Mouse (Mus musculus) neutrophil, adult 5-6 weeks (primary cell): ENCODE results near the gene Socs2. TPM values are rescaled to one million over a fixed set of nuclear protein-coding genes. Genes with fewer than 3 reads are reported as not detected.

ENCODE experiments used
- ATAC-seq: fragments of 151-379, 151-347 bp; 2 replicates; pipeline ENCODE4 v1.8.0; 2017; ENCODE audit warnings: mild to moderate bottlenecking, moderate TSS enrichment; ENCODE audit not compliant: insufficient number of reproducible peaks, poor library complexity, low FRiP score, severe bottlenecking; ENCODE audit errors: extremely low read depth
- total RNA-seq: library from RNA; stranded (forward); fragments of 200-1000 nt; gene quantifications from 2 replicates; pipeline ENCODE4 v1.2.3, GENCODE M21; 2017

Gene Socs2
- total RNA-seq, 1 experiment from 2014 or later = 0.93 TPM

DNA sequence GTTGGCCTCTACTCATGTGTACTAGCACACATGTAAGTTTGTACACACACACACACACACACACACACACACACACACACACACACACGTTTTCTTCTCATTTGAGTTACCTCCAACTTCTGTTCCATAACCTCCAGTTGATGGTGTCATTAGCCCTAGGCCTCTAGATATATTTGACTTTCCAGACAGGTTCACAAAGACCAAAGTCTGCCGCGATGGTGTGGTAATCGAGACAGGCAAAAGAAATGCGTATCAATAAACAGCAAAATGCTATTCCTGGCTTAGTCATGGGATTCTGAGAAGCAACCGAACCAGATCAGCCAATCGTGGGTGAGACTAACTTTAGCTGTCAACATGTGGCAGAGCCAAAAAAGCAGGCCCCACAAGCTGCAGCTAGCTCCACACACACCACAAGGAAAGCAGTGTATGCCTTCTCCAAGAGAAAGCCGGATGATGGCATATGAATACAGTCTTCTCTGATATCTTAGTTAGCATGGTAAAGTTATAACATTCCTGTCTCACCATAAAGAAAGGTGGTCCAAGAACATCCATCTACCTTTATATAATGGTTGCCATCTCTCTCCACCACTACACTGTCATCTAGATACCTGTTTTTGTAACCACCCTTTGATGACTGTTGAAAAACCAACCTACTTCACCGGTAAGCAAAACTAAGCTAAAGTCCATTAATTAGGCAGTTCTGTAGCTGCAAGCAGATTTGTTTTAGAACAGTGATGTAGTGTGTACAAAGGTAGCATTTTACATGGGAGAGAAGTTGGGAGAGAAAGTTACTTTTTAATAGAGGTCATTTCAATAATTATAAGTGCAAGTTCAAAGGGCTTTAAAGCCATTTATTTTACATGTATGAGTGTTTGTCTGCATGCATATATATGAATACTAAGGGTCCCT lies 9.5 kb upstream of the Socs2 start:
- ATAC-seq = no peak

DNA sequence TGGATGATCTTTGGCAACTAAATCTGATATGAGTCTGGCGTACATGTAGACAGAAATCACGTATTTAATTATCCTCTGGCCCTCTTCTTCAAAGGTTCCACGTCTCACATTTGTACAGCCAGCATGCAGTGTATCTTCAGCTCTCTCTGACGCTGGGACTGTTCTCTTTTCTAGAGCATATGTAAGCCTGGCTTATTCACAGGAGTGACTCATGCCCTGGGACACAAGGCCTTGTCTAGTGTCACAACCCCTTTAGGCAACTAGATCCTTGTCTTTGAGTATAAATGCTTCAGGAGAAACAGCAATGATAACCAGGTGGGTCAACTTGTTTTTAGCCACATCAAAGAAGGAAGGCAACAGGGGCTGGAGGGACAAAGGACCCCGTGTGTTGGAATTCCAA lies 5.7 kb upstream of the Socs2 start:
- ATAC-seq = no peak

DNA sequence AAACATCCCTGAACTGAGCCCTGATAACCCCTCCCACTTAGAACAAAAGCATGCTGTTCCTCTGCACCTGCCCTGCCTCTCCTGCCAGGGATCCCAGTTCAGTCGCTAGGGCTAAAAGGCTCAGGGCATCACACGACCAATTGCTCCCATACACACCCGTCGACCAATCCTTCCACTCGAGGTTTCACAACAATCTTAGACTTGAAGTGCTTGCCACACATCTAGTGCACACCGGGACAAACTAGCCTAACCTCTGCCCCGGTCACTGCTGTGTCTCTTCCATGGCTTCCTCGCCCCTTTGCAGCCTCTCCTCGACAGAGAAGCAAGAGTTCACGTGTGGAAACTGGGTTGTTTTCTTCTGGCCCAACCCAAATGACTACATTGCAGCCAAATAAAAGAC lies 3.3 kb upstream of the Socs2 start:
- no peak for ATAC-seq

DNA sequence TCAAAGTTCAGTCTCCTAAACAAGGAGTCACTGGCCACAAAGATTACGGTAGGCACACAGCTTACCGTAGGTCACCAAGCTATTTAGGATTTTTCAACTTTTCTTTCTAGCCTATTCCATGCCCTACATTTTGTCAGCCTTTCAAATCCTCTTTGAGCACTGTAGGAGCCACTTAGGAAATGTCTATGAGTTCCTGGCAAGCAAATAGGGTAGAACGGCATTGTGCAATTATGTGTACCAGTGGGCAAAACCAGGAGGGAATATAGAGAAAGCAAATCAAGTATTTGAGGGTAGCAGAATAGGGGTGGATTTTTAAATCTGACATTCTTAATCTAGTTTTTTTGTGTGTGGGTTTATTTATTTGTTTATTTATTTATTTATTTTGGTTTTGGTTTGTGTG lies 2.7 kb upstream of the Socs2 start:
- no peak for ATAC-seq

DNA sequence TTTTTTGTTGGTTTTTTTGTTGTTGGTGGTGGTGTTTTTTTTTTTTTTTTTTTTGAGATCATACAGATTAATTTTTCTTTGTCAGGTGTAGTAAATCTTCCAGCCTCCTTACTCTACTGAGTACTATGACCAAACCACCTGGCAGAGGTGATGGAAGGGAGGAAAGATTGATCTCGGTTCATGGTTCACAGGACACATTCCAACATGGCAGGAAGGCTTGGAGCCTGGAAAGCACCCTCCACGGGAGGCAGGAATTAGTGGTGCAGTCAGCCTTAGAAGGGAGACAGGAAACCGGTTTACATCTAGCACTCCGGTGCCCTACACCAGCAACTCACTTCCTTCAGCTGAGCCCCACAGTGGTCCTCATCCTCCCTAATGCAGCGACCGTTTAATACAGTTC lies 1.7 kb upstream of the Socs2 start:
- no peak for ATAC-seq

DNA sequence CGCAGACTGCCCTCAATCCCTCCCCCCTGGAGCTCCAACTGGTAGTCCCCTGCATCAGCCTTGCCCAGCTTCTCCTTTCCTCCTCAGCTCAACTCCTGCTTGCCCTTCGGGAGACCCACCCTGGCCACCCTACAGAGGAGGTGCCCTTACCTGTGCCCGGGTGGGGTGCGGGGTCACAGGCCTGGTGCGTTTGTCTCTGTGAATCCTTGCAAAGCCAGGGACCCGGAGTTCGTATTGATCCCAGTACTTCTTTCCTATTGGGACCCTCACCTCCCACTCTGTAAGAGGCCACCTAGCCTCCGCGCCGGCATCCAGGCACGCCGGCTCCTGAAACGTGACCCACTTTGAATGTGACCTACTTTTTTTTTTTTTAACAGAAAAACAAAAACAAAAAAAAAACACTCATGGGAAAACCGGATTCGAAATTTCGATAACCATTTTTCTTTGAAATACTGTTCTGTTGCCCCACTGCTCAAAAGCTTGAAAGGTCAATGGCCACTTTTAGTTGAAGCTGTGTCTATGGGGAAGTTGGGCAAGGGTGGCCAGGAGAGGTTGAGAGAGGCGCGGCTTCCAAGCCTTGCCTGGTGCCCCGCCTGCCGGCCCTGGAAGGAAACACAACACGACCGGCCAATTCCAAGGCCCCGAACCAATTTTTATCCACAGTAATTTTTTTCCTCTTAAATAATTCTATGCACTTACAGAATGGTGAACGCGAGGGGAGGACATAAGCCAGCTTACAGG lies 686 bp upstream of the Socs2 start:
- ATAC-seq = peak; percentile 59; the same call in 1 of the 2 replicates

DNA sequence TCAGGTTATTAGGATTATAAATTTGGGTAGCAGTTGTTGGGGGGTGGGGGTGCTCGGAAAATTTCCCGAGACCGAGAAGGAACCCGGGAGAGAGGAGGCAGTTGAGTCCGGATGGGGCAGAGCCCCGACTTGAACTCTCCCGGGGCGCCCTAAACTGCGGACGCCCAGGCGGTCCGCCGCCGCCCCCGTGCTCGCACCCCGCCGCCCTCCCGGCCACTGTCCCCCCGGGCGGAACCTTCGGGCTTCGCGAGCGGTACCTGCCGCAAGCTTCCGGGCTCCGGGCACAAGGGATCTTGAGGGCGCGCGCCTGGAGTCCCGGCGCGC lies 657 bp downstream of the Socs2 start:
- ATAC-seq = no peak

DNA sequence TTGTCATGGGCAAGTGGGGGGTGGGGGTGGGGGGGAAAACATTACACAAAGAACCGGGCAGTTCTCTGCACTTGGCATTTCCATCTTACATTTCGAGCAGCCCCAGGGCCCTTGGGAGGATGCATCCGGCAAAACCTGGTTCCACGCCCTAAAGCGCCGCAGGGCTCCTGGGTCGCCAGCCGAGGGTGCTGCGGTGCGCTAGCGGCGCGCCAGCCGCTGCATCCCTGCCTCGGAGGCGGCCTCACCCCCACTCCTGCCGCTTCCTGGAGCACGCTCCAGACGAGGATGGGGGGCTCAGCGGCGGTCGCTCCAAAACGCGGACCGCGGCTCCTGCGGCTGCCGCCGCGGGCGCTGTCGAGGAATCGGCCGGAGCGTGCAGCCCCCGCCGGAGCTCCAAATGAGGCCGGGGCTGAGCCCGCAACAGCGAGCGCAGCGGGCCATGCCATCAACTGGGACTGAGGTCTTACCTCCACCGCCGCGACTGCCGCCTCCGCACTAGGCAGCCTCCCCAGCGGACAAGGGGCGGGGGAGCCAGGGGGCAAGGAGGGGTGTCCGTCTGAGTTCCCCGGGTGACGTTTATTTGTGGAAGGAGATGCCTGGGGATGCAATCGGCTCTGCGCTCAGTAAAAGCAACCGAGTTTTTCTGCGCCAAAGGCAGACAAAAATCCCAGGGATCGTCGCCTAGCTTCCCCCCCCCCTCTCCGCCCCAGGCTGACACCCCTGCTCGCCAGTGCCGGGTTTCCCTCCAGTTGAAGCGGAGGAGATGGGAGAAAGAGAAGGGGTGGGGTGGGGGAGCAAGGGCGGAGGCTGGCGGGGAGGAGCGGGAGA lies 1.2 kb downstream of the Socs2 start:
- 0 out of 2 replicates have a peak, but pooled peaks have one; percentile 16 for ATAC-seq

DNA sequence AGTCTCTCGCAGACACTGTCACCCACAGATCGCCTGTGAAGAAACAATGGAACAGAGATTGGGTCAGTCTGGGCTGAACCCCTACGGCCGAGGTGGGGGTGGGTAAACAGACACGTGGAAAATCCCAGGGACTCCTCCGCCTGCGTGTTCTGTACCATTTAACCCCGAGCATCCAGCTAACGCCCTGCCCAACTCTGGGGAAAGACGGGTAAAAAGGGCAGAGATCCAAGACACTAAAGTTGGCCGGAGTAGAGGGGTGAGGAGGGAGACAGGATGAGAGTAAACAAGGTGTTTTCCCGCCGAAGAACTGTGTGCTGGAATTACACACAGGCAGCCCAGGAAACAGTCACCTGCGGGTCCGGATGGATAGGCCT lies 1.8 kb downstream of the Socs2 start:
- ATAC-seq = no peak

DNA sequence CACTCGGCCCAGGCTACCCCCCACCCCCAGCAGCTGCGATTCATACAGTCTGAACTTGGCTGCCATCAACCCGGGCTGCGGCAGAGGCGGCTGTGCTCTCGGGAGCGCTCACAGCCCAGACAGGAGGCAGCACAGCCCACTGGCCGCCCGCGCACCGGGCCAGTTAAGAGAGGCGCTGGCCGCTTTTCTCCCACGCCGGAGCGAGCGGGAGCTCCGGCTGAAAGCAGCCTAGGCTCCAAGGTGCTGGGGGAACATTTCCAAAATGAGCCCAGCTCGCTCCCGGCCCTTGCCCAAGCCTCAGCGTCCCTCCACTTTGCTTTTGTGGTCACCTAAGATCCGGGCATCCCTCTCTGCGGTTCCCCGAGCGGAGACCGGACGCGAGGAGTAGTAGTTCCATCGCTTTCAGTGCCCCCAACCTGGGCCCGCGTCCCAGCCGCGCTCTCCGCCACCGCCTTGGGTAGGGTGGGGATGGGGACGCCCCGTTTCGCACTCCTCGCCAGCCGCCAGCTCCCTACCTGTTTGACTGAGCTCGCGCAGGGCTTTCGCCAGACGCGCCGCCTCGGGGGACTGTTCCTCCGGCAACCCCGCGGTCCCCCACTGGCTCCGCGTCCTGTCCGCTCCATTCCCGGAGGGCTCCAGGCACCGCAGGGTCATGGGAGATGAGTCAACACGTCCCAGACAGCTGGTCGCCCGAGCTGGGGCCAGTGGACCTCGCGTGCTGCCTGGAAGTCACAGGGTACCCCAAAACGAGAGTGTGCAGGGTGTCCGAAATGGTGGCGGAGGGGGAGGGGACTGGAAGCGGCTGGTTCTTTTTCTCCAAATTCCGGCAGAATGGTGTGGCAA lies 2.4 kb downstream of the Socs2 start:
- no peak for ATAC-seq

DNA sequence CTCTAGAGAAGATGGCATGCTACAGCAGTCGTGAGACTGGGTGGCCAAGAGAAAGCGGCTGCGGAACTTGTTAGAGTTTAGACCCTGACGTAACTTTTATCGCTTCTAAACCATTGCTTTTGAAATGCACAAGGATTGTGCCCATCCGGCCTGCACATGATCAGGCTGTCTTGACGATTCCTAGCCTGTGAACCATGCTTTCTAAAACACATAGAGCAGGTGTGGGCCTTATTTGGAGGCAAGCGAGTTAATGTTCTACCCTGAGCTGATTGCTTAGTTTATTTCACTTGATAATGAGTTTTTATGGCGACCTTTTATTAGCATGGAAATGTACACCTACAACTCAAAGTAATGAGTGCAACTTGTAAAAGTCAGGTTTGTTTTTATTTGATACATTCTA lies 5.8 kb downstream of the Socs2 start:
- ATAC-seq = no peak

DNA sequence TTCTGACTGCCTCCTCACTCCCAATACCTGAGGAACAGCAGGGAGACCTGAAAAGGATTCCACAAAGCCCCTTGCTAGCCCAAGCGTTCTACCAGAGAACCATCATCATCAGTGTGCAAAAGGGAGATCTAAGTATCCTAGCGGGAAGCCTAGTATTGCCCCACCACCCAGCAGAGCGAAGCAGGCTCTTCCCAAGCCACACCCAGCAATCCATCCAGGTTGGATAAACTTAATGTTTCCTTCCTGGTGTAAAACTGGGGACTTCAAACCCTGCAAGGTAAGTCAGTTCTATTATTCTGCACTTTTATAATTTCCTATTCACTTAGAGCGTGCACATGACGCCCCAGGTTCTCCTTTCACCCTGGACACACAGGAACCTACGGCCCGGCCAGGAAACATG lies 6.3 kb downstream of the Socs2 start:
- no peak for ATAC-seq

DNA sequence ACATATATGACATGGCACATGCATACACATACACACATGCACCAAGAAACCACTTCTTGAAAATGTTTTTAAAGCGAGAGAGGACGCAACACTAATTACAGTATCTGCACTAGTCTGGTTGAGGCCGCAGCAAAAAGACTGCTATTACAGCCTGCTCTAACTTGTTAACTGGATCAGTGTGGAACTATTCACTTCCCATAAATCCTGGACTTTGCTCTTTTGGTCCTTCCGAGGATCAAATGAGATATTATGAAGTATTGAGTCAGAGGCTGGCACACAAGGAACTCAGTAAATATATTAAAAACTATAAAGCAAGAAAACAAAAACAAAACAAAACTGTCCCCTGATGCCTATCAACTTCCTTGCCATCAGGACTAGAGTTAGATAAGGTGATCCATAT lies 6.8 kb downstream of the Socs2 start:
- no peak for ATAC-seq

DNA sequence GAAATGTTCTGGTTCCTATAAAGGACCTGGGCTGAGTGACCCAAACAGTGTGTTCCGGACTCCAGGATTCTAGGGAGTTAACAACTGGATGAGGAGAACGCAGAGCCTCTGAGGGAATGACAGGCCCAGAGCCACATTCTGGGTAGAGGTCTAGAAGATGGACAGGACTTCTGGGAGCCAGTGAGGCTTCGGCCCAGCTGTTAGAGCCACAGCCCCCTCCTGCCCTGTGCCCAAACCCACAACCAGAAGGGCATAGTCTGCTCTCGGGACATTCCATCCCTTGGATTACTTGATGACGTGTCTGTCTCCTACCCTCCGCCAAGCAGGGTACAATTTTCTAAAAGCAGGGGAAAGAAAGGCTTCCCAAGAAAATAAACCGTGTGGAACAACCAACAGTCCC lies 7.8 kb downstream of the Socs2 start:
- ATAC-seq = no peak

DNA sequence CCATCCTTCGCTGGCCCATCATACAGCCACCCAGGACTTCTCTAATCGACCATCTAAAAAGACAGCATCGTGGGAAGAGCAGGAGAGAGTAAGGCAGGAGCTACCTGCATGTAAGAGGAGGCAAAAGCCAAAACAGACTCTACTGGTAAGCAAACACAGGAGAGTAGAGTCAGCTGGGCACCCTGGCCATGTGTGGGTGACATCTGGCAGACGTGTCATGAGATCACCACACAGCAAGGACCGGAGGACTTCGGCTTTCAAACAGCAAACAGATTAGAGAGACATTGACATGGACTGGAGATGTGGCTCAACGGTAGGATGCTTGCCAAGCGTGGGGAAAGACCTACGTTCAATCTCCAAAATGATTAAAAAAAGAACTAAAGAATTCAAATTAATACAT lies 8.5 kb downstream of the Socs2 start:
- no peak for ATAC-seq

DNA sequence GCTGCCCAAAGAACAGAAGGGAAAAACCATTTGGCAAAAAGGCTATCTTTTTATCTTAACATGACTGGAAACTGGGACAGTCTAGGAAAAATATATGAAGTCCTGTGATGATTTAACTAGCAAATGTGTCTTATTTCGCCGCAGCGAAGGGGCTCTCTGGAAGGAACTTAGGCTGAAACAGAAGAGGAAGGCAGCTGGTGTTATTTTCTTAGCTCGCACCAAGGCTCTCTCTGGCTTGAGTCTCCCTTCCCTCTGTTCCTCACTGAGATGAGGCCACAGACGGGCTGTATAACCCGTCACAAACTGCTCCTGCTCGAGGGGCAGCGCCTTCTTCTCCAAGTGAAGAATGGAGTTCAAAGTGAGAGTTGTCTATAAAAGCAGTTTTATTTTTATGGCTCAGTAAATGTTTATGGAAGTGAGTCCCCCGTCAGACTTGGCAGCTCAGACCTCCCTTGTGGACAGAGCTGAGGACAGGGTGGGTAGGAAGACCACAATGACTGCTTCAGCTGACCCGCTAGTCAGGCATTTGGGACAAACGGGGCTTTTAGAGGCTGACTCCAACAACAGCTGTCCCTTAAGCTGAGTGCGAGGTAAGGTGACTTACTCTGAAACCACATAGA lies 9.3 kb downstream of the Socs2 start:
- ATAC-seq = no peak

DNA sequence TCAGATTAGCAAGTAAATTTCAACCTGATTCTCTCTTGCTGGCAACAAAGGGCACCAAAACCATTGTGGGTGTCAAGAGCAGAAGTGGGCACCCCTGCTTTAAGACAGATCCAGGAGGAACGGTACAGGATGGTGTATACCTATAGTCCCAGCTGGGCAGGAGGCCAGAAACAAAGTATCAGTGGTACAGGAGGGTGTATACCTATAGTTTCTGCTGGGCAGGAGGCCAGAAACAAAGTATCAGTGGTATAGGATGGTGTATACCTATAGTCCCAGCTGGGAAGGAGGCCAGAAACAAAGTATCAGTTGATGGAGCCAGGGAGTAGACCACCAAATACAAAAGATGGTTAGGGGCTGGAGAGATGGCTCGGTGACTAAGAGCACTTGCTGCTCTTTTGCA lies 12.2 kb downstream of the Socs2 start:
- no peak for ATAC-seq

DNA sequence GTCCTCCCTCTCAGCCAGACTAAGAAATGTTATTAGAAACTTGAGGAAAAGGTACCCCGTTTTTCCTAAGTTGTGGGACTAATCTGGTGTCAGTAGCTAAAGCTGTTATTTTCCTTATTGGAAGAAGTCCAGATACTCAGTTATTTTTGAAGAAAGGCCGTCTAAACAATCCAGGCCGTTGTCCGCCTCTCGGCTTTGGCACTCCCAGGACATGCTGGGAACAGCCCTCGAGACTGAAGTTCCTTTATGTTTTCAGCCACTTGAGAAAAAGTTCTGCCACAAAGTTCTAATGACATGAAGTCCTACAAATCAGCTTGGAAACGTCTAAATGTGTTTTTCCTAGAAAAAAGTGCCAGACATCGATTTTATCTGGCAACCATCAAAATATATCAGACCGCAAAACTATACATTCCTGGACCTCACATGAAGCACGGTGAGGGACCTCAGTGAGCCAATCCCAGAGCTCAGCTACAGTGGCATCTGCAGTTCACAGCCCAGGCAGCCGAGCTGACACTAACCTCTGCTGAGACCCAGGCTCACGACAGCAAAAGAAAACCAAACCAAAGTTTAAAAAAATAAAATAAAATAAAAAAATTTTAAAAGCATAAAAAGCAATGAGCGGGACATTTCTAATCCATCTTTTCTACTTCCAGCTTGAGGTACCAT lies 17.2 kb downstream of the Socs2 start:
- no peak for ATAC-seq
